Mouse (Mus musculus): ENCODE measurements at regions not wholly inside any gene's neighbourhood (a gene's known extent, or its start where the extent isn't known, plus 50 kb on each side); places are given as distances from the start of the nearest gene placed in this dataset.

GRCm38 (mm10) chr13:16669281-16669680, 657.6 kb downstream of the Inhba start:
- DNase-seq (ENCODE audit: low read depth) = no peak

GRCm38 (mm10) chr13:16670047-16670733, 658.5 kb downstream of the Inhba start:
- no peak for DNase-seq (ENCODE audit: low read depth)

GRCm38 (mm10) chr13:16670736-16671135, 659.1 kb downstream of the Inhba start:
- no peak for DNase-seq (ENCODE audit: low read depth)

- DNase-seq (ENCODE audit: low read depth) = no peak
Observed at GRCm38 (mm10) chr13:16676873-16677272, 665.2 kb downstream of the Inhba start.

- DNase-seq (ENCODE audit: low read depth) = no peak
Observed at GRCm38 (mm10) chr13:16678246-16679024, 666.8 kb downstream of the Inhba start.

- DNase-seq (ENCODE audit: low read depth) = no peak
Observed at GRCm38 (mm10) chr13:16694201-16694600, 682.5 kb downstream of the Inhba start.

- DNase-seq (ENCODE audit: low read depth) = no peak
Observed at GRCm38 (mm10) chr13:16700934-16701333, 689.3 kb downstream of the Inhba start.

GRCm38 (mm10) chr13:16702138-16702537, 690.5 kb downstream of the Inhba start:
- no peak for DNase-seq (ENCODE audit: low read depth)

GRCm38 (mm10) chr13:16705217-16706104, 693.8 kb downstream of the Inhba start:
- DNase-seq (ENCODE audit: low read depth) = no peak

- DNase-seq (ENCODE audit: low read depth) = no peak
Observed at GRCm38 (mm10) chr13:16706105-16706442, 694.4 kb downstream of the Inhba start.

GRCm38 (mm10) chr13:16715296-16715960, 703.8 kb downstream of the Inhba start:
- DNase-seq (ENCODE audit: low read depth) = peak; percentile 40

- DNase-seq (ENCODE audit: low read depth) = no peak
Observed at GRCm38 (mm10) chr13:16716340-16716739, 704.7 kb downstream of the Inhba start.

- DNase-seq (ENCODE audit: low read depth) = no peak
Observed at GRCm38 (mm10) chr13:16716796-16717749, 705.4 kb downstream of the Inhba start.

- no peak for DNase-seq (ENCODE audit: low read depth)
Observed at GRCm38 (mm10) chr13:16720090-16720489, 708.4 kb downstream of the Inhba start.

GRCm38 (mm10) chr13:16725350-16725749, 713.7 kb downstream of the Inhba start:
- DNase-seq (ENCODE audit: low read depth) = no peak

GRCm38 (mm10) chr13:16738313-16738712, 726.7 kb downstream of the Inhba start:
- DNase-seq (ENCODE audit: low read depth) = no peak

GRCm38 (mm10) chr13:16739563-16739962, 727.9 kb downstream of the Inhba start:
- DNase-seq (ENCODE audit: low read depth) = no peak

- no peak for DNase-seq (ENCODE audit: low read depth)
Observed at GRCm38 (mm10) chr13:16744237-16744636, 732.6 kb downstream of the Inhba start.

- no peak for DNase-seq (ENCODE audit: low read depth)
Observed at GRCm38 (mm10) chr13:16745644-16746043, 734.0 kb downstream of the Inhba start.

- DNase-seq (ENCODE audit: low read depth) = no peak
Observed at GRCm38 (mm10) chr13:16746451-16746850, 734.8 kb downstream of the Inhba start.

- no peak for DNase-seq (ENCODE audit: low read depth)
Observed at GRCm38 (mm10) chr13:16756264-16756663, 744.6 kb downstream of the Inhba start.
